ENCODE assay signal across 24 mouse cellular contexts in genomic region chr11:33890382-33890781, GRCm38 (mm10).
"Had no signal": no experiment of that assay in that cellular context is flagged by ENCODE, and none has a peak within 500 bp of the region (broad histone marks: within the 10 kb centered on the region; RNA-seq: fewer than 3 reads in every experiment).

No protein-coding gene starts in this region.

- H3K4me3 ChIP-seq: heart, embryonic 10.5 days; heart, embryonic 12.5 days; kidney, embryonic 15.5 days; limb, embryonic 13.5 days; limb, embryonic 15.5 days; liver, embryonic 12.5 days had no signal

- H3K4me1 ChIP-seq: heart, embryonic 10.5 days; heart, embryonic 12.5 days; kidney, embryonic 15.5 days; limb, embryonic 13.5 days; limb, embryonic 15.5 days; liver, embryonic 12.5 days had no signal

- H3K4me2 ChIP-seq: heart, embryonic 12.5 days; hindbrain, embryonic 14.5 days; kidney, embryonic 15.5 days; limb, embryonic 13.5 days; limb, embryonic 15.5 days; liver, embryonic 12.5 days had no signal

- ATAC-seq: hindbrain, embryonic 16.5 days; intestine, embryonic 16.5 days; liver, embryonic 12.5 days had no signal

- H3K9ac ChIP-seq: heart, embryonic 12.5 days; hindbrain, embryonic 14.5 days; kidney, embryonic 15.5 days; limb, embryonic 13.5 days; limb, embryonic 15.5 days; liver, embryonic 12.5 days; liver, embryonic 14.5 days had no signal

- H3K36me3 ChIP-seq: heart, embryonic 10.5 days; heart, embryonic 12.5 days; kidney, embryonic 15.5 days; limb, embryonic 13.5 days; limb, embryonic 15.5 days; liver, embryonic 12.5 days had no signal

- H3K9me3 ChIP-seq: heart, embryonic 10.5 days; heart, embryonic 12.5 days; kidney, embryonic 15.5 days; limb, embryonic 13.5 days; limb, embryonic 15.5 days; liver, embryonic 12.5 days had no signal

- DNase-seq: gastrocnemius, postnatal 14 days; gastrocnemius, postnatal 36 days; heart, adult 18-20 months; heart, postnatal 10 days; heart, postnatal 36 days; kidney, adult 11 months; kidney, adult 2 months; kidney, adult 9 months; kidney, postnatal 14 days; kidney, postnatal 36 days; layer of hippocampus, adult 9-11 months; layer of hippocampus, postnatal 36 days; left cerebral cortex, postnatal 4 days had no signal

- H3K27me3 ChIP-seq: heart, embryonic 12.5 days; kidney, embryonic 15.5 days; limb, embryonic 13.5 days; limb, embryonic 15.5 days; liver, embryonic 12.5 days had no signal

- H3K27ac ChIP-seq: heart, embryonic 10.5 days; hindbrain, embryonic 14.5 days; kidney, embryonic 15.5 days; kidney, postnatal 0 days; limb, embryonic 13.5 days; limb, embryonic 15.5 days; liver, embryonic 12.5 days; liver, embryonic 14.5 days had no signal
